Mouse (Mus musculus) adrenal gland, postnatal 10 days (tissue): ENCODE measurements at regions not wholly inside any gene's neighbourhood (a gene's known extent, or its start where the extent isn't known, plus 50 kb on each side); places are given as distances from the start of the nearest gene placed in this dataset.

ENCODE experiments used
- DNase-seq: peaks from one replicate; pipeline ENCODE4 v3.0.0; 2021; ENCODE audit warnings: mixed read lengths

DNA sequence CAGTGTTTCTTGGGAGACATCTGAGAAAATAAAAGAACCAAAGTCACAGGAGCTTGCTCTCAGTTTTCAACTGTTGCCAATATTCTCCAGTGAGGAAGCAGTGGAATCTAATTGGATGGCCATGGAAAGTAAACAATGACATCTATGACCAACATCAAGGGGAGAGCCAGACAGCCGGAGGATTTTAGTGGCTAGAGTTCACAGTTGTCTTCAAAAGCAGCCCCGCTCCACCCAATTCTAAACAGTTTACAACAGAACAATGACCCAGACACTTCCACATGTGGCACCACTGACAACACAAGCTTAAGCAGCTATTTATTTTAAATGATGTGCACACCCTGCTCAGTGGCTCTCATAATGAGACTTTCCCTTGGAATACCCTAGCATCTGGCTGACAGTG, 317.5 kb upstream of the Isx start:
- no peak for DNase-seq

GRCm38 (mm10) chr8:74557539-74558464, 315.2 kb upstream of the Isx start:
- peak; percentile 50 for DNase-seq

- DNase-seq = no peak
These were observed 311.9 kb upstream of the Isx start for GRCm38 (mm10) chr8:74561040-74561439.
